Mouse (Mus musculus): Measurements from ENCODE around the gene Alkbh2. TPM values are rescaled to one million over a fixed set of nuclear protein-coding genes. Genes with fewer than 3 reads are reported as not detected.

Gene Alkbh2
- polyA plus RNA-seq, 1 experiment: 1.8 TPM

DNA sequence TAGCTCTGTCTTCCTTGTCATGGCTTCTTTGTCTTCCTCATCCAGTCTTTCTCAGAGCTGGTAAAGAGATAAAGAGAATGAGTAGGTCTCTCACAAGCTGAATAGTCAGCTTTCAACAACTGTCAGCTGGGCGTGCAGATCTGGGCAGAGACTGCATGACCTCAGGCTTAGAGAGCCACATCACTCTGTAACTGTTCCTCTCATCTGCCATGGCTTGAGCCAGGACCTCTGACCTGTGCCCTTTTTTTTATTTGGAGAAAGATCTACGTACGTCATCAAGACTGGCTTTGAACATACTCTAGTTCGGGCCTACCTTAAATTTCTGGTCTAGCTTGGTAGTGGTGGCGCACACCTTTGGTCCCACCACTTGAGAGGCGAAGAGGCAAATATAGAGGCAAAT lies 4.8 kb upstream of the Alkbh2 start:
- no peaks in the 10 kb centered on the region for H3K27me3 ChIP-seq (ENCODE audit: control insufficient read depth)
- H3K36me3 ChIP-seq (ENCODE audit: control insufficient read depth): peaks cover 52% of the 10 kb centered on the region
- H3K9me3 ChIP-seq (ENCODE audit: control insufficient read depth, low read length): no peaks in the 10 kb centered on the region
- no peak for TF ChIP-seq GATA1 (IDR thresholded peaks at IDR 0.05; ENCODE audit: low read length)
- no peak overlapping the region for H3K4me3 ChIP-seq (replicated peaks)
- peaks cover 67% of the 10 kb centered on the region for H3K4me1 ChIP-seq (ENCODE audit: control insufficient read depth)

DNA sequence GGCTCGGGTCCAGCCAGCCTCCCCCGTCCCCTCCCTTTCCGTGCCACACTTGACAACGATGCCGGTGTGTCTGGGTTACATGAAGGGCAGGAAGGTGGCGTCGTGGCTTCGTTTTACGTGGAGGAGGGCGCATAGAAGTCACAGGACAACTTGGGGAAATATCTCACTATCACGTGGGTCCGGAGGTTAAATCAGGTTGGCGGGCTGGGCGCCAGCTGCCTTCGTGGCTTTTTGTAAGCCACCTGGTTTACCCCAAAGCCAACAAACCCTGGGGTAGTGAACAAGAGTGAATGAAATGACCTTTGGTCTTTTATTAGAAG lies 3.5 kb upstream of the Alkbh2 start:
- H3K27me3 ChIP-seq (ENCODE audit: control insufficient read depth): no peaks in the 10 kb centered on the region
- peaks cover 80% of the 10 kb centered on the region for H3K4me1 ChIP-seq (ENCODE audit: control insufficient read depth)
- peak overlapping the region; percentile 67 for H3K4me3 ChIP-seq (replicated peaks)
- H3K9me3 ChIP-seq (ENCODE audit: control insufficient read depth, low read length): no peaks in the 10 kb centered on the region
- TF ChIP-seq GATA1 (IDR thresholded peaks at IDR 0.05; ENCODE audit: low read length) (no peak), TAL1 (IDR thresholded peaks at IDR 0.05; ENCODE audit: low read length) (no peak)
- H3K36me3 ChIP-seq (ENCODE audit: control insufficient read depth): peaks cover 38% of the 10 kb centered on the region

DNA sequence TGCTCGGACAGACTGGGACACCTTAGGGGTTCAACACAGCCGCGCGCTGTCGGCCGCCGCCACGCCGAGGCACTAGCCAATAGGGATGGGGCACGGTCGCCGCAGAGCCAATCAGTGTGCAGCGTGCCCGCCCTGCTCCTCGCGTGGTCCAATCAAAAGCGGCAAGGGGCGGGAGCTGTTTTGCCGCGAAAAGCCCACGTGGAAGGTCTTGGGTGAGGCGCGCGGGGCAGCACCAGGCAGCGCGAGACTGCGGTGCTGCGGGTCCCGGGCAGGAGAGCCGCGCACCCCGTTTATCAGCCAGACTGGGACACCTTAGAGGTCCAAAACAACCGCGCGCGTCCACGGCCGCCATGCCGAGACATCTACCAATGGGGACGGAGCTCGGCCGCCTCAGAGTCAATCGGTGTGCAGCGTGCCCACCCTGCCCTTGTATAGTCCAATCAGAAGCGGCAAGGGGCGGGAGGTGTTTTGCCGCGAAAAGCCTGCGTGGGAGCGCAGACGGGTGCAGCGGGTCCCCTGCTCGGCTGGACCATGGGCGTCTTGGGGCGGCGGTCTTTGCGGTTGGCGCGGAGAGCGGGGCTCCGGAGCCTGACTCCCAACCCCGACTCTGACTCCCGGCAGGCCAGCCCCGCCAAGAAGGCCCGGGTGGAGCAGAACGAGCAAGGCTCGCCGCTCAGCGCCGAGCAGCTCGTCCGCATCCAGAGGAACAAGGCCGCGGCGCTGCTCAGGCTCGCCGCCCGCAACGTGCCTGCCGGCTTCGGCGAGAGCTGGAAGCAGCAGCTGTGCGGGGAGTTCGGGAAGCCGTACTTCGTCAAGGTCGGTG lies 2.9 kb upstream of the Alkbh2 start:
- Histone ChIP-seq H3K9me3 (ENCODE audit: control insufficient read depth, low read length) (no peaks in the 10 kb centered on the region), H3K36me3 (ENCODE audit: control insufficient read depth) (peaks cover 34% of the 10 kb centered on the region), H3K27me3 (ENCODE audit: control insufficient read depth) (no peaks in the 10 kb centered on the region), H3K4me1 (ENCODE audit: control insufficient read depth) (peaks cover 84% of the 10 kb centered on the region), H3K4me3 (replicated peaks) (peak overlapping the region; percentile 67)
- TF ChIP-seq GATA1 (IDR thresholded peaks at IDR 0.05; ENCODE audit: low read length) (no peak), TAL1 (IDR thresholded peaks at IDR 0.05; ENCODE audit: low read length) (no peak)

DNA sequence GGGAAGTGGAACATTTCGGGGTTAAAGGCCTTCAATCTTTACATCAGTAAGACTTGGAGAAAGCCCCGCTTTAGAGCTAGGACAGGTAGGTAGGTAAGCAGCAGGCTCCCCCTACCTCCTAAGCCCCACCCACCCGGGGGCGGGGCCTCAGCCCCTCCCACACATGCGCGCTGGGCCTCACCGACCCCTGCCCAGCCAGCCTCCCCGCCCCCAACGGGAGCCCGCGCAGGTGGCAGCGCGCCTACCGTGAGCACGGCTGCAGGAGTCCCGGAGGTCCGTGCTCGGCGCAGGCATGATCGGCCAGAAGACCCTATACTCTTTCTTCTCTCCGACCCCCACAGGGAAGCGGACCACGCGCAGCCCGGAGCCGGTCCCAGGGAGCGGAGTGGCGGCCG lies 2.2 kb upstream of the Alkbh2 start, which contains the start of gene Ung:
Ung (plus strand) TSS at position 176 of the 395 bp plus-strand sequence.
- no peaks in the 10 kb centered on the region for H3K9me3 ChIP-seq (ENCODE audit: control insufficient read depth, low read length)
- peak within 1 kb of the TSS; percentile 67 for H3K4me3 ChIP-seq (replicated peaks)
- TF ChIP-seq TAL1 (IDR thresholded peaks at IDR 0.05; ENCODE audit: low read length) (no peak), GATA1 (IDR thresholded peaks at IDR 0.05; ENCODE audit: low read length) (no peak)
- peaks cover 85% of the 10 kb centered on the region for H3K4me1 ChIP-seq (ENCODE audit: control insufficient read depth)
- peaks cover 34% of the 10 kb centered on the region for H3K36me3 ChIP-seq (ENCODE audit: control insufficient read depth)
- H3K27me3 ChIP-seq (ENCODE audit: control insufficient read depth): no peaks in the 10 kb centered on the region

DNA sequence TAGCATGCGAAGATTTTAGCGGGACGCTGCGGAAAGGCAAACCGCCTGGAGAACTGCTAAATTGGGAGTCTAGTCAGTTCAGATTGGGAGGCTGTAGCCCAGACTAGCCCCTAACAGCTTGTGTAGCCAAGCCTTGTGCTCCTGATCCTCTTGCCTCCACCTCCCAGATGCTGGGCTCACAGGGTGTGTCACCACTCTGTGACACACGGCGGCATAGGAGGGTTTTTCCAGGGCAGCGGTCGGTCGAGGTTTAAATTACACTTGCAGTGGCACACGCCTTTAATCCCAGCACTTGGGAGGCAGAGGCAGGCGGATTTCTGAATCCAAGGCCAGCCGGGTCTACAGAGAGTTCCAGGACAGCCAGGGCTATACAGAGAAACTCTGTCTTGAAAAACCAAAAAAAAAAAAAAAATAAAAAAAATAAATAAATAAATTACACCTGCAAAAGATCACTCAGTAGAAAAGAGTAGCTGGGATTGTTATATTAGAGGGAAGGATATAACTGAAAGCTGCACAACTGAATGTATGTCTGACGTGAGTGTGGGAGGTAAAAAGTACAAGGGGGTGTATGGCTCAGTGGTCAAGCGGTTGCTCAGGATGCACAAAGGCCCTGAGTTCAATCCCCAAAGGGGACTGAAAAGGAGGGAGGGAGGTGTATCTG lies 1.7 kb upstream of the Alkbh2 start:
- peaks cover 83% of the 10 kb centered on the region for H3K4me1 ChIP-seq (ENCODE audit: control insufficient read depth)
- no peaks in the 10 kb centered on the region for H3K27me3 ChIP-seq (ENCODE audit: control insufficient read depth)
- H3K4me3 ChIP-seq (replicated peaks): peak overlapping the region; percentile 67
- no peaks in the 10 kb centered on the region for H3K9me3 ChIP-seq (ENCODE audit: control insufficient read depth, low read length)
- no peak for TF ChIP-seq GATA1 (IDR thresholded peaks at IDR 0.05; ENCODE audit: low read length)
- TF ChIP-seq TAL1 (IDR thresholded peaks at IDR 0.05; ENCODE audit: low read length): no peak
- peaks cover 35% of the 10 kb centered on the region for H3K36me3 ChIP-seq (ENCODE audit: control insufficient read depth)

DNA sequence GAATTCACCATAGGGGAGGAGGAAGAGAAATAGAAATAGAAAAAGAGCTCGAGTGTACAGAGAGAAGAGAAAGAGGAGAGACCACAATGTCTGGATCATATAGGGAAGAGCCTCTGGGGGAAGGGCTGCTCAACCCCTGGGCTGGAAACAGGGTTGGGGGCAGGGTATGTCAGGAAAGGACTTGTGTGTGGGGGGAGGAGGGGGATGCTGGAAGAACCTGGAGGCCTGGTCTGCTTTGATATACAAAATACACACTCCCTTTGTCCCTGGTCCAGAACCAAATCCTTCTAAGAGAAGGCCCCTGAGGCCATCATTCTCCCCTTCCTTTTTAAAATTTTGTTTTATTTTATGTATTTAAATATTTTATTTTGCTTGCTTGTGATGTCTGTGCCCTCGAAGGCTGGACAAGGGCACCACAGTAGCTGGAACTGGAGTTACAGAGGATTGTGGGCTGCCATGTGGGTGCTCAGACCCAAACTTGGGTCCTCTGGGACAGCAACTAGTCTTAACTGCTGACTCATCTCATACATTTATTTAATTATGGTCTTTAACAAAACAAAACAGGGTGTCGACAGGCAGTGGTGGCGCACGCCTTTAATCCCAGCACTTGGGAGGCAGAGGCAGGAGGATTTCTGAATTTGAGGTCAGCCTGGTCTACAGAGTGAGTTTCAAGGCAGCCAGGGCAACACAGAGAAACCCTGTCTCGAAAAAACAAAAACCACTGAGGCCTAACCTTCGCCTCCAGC lies 1.3 kb downstream of the Alkbh2 start:
- TF ChIP-seq TAL1 (IDR thresholded peaks at IDR 0.05; ENCODE audit: low read length) (no peak), GATA1 (IDR thresholded peaks at IDR 0.05; ENCODE audit: low read length) (no peak)
- Histone ChIP-seq H3K27me3 (ENCODE audit: control insufficient read depth) (no peaks in the 10 kb centered on the region), H3K4me3 (replicated peaks) (peak overlapping the region; percentile 81), H3K9me3 (ENCODE audit: control insufficient read depth, low read length) (no peaks in the 10 kb centered on the region), H3K36me3 (ENCODE audit: control insufficient read depth) (peaks cover 41% of the 10 kb centered on the region), H3K4me1 (ENCODE audit: control insufficient read depth) (peaks cover 61% of the 10 kb centered on the region)

DNA sequence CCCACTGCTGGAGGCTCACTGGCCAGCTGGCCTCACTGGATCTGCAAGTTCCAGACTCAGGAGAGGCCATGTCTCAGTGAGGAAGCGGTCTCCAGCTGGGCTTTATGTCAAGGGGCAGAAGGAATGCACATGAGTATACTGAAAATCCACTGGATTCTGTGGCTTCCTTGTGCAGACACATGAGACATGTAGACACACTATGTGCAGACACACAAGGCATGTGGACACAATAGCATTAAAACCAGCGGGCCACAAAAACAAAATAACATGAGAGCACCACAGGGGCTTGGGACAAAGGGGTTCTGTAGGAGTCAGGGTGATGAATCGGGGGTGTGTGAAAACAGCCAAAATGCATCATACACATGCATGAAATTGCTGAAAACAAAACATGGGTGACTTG lies 2.0 kb downstream of the Alkbh2 start:
- H3K36me3 ChIP-seq (ENCODE audit: control insufficient read depth): peaks cover 47% of the 10 kb centered on the region
- H3K4me1 ChIP-seq (ENCODE audit: control insufficient read depth): peaks cover 54% of the 10 kb centered on the region

DNA sequence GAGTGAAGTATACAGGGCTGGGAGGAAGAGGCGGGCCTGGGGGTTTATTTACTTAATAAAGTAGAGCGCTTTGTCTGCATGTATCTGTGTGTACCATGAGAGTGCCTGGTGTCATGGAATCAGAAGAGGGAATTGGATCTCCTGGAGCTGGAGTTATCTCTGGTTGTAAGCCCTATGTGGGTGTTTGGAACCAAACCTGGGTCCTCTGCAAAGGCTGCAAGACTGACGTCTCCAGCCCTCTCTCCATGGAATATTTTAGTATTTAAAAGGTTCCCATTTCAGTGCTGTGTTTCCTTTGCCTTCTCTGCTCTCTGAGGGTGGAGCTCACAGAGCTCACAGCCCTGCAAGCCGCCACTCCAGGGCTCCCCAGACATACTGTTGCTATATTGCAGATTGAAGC lies 8.2 kb downstream of the Alkbh2 start:
- Histone ChIP-seq H3K4me3 (replicated peaks) (no peak overlapping the region), H3K9me3 (ENCODE audit: control insufficient read depth, low read length) (no peaks in the 10 kb centered on the region), H3K4me1 (ENCODE audit: control insufficient read depth) (peaks cover 6% of the 10 kb centered on the region), H3K27me3 (ENCODE audit: control insufficient read depth) (no peaks in the 10 kb centered on the region), H3K36me3 (ENCODE audit: control insufficient read depth) (peaks cover 69% of the 10 kb centered on the region)
- TF ChIP-seq TAL1 (IDR thresholded peaks at IDR 0.05; ENCODE audit: low read length) (no peak), GATA1 (IDR thresholded peaks at IDR 0.05; ENCODE audit: low read length) (no peak)

More for the DNA sequence above, 2.0 kb downstream of the Alkbh2 start:
- Histone ChIP-seq H3K4me3 (replicated peaks) (no peak overlapping the region), H3K27me3 (ENCODE audit: control insufficient read depth) (no peaks in the 10 kb centered on the region), H3K9me3 (ENCODE audit: control insufficient read depth, low read length) (no peaks in the 10 kb centered on the region)
- TF ChIP-seq GATA1 (IDR thresholded peaks at IDR 0.05; ENCODE audit: low read length): no peak
- TF ChIP-seq TAL1 (IDR thresholded peaks at IDR 0.05; ENCODE audit: low read length): no peak

DNA sequence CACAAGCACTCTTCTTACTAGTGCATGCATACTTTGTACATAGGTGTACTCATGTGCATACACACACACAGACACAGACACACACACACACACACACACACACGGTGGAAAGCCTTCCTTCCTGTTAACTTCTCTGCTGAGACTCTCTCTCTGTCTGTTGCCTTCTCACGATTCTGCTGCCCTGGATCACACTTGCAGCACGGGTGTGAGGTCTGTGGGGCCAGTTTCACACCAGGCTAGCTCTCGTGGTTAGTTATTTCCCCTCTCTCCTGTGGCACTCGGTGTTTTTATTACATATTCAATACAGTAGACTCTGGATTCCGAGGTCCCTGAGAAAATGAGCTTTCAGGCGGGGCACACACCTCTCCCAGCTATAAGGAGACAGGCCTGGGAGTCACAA lies 11.4 kb downstream of the Alkbh2 start:
- Histone ChIP-seq H3K27me3 (ENCODE audit: control insufficient read depth) (no peaks in the 10 kb centered on the region), H3K36me3 (ENCODE audit: control insufficient read depth) (peaks cover 62% of the 10 kb centered on the region), H3K4me3 (replicated peaks) (no peak overlapping the region), H3K4me1 (ENCODE audit: control insufficient read depth) (no peaks in the 10 kb centered on the region; the same call in 1 of the 2 replicates), H3K9me3 (ENCODE audit: control insufficient read depth, low read length) (no peaks in the 10 kb centered on the region)
- no peak for TF ChIP-seq GATA1 (IDR thresholded peaks at IDR 0.05; ENCODE audit: low read length)
- TF ChIP-seq TAL1 (IDR thresholded peaks at IDR 0.05; ENCODE audit: low read length): no peak
